Mouse (Mus musculus): ENCODE results near the gene Psmd12.
"Not testable (repeated sequence)": the region's sequence is repeated elsewhere in the genome, so short reads cannot be mapped to it uniquely, and the experiment has no call there.

- TF ChIP-seq CTCF (IDR thresholded peaks at IDR 0.05; ENCODE audit: borderline replicate concordance, insufficient read depth, low read depth, low read length); POLR2A (IDR thresholded peaks at IDR 0.05; ENCODE audit: borderline replicate concordance, insufficient read depth, low read length): not testable (repeated sequence)
These were observed 25.1 kb downstream of the Psmd12 start for GRCm38 (mm10) chr11:107504364-107504763.
